Mouse (Mus musculus): ENCODE measurements around the gene Ugt1a5.

DNA sequence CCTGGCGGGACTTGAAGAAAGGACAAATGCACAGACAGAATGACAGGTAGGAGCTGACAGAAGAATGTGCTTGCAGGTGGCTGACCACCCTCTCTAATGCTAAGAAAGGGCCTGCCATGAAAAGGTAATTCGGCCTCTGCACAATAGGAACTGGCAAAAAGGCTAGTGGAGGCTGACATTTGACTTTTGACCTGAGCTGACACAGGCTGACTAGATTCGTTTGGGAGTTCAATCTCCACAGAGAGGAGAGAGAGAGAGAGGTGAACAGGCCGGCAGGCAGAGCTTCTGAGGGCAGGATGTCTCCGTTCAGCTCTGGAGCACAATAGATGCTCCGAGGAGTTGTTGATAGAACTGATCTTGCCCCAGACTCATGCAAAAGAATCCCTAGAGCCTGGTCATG lies 80.6 kb downstream of the Ugt1a5 start:
- TF ChIP-seq EP300 (IDR thresholded peaks at IDR 0.05; ENCODE audit: low read depth) (no peak), CTCF (IDR thresholded peaks at IDR 0.05; ENCODE audit: low read depth) (no peak)

All from heart, postnatal 0 days (tissue).